Mouse (Mus musculus): ENCODE results near the gene Slc25a26. TPM values are rescaled to one million over a fixed set of nuclear protein-coding genes. Genes with fewer than 3 reads are reported as not detected.

Gene Slc25a26
- polyA plus RNA-seq, 1 experiment from 2014 or later: 8.1 TPM

GRCm38 (mm10) chr6:94648496-94648895 lies 148.4 kb downstream of the Slc25a26 start:
- Histone ChIP-seq H3K9ac (replicated peaks; ENCODE audit: low read depth, low read length) (no peak overlapping the region), H3K27ac (ENCODE audit: low read length) (peak overlapping the region; percentile 83), H3K36me3 (ENCODE audit: control insufficient read depth, insufficient read depth, low read length) (peaks cover 15% of the 10 kb centered on the region), H3K4me3 (ENCODE audit: low read depth, low read length) (no peak overlapping the region), H3K4me1 (ENCODE audit: control insufficient read depth, insufficient read depth, low read length) (peaks cover 47% of the 10 kb centered on the region), H3K4me2 (replicated peaks; ENCODE audit: low read depth, low read length) (no peak overlapping the region), H3K27me3 (ENCODE audit: control insufficient read depth, insufficient read depth, low read length) (no peaks in the 10 kb centered on the region), H3K9me3 (ENCODE audit: control insufficient read depth, low read depth, low read length) (no peaks in the 10 kb centered on the region)
- 43% methylated on average over 4 of the region's 4 CpGs for WGBS
- ATAC-seq (ENCODE audit: insufficient number of reproducible peaks, insufficient read depth, low FRiP score, low read depth): no peak

- Histone ChIP-seq H3K4me1 (ENCODE audit: control insufficient read depth, insufficient read depth, low read length) (peaks cover 47% of the 10 kb centered on the region), H3K9ac (replicated peaks; ENCODE audit: low read depth, low read length) (no peak overlapping the region), H3K4me2 (replicated peaks; ENCODE audit: low read depth, low read length) (no peak overlapping the region), H3K27me3 (ENCODE audit: control insufficient read depth, insufficient read depth, low read length) (no peaks in the 10 kb centered on the region), H3K36me3 (ENCODE audit: control insufficient read depth, insufficient read depth, low read length) (peaks cover 15% of the 10 kb centered on the region), H3K4me3 (ENCODE audit: low read depth, low read length) (no peak overlapping the region), H3K9me3 (ENCODE audit: control insufficient read depth, low read depth, low read length) (no peaks in the 10 kb centered on the region), H3K27ac (ENCODE audit: low read length) (no peak overlapping the region)
- WGBS: 76% methylated on average over 1 of the region's 1 CpGs
- no peak for ATAC-seq (ENCODE audit: insufficient number of reproducible peaks, insufficient read depth, low FRiP score, low read depth)
Observed at GRCm38 (mm10) chr6:94649637-94650036, 149.5 kb downstream of the Slc25a26 start.

GRCm38 (mm10) chr6:94651541-94651940 lies 151.4 kb downstream of the Slc25a26 start:
- WGBS: 64% methylated on average over 17 of the region's 17 CpGs
- Histone ChIP-seq H3K4me3 (ENCODE audit: low read depth, low read length) (no peak overlapping the region), H3K9me3 (ENCODE audit: control insufficient read depth, low read depth, low read length) (no peaks in the 10 kb centered on the region), H3K4me1 (ENCODE audit: control insufficient read depth, insufficient read depth, low read length) (peaks cover 47% of the 10 kb centered on the region), H3K27me3 (ENCODE audit: control insufficient read depth, insufficient read depth, low read length) (no peaks in the 10 kb centered on the region), H3K36me3 (ENCODE audit: control insufficient read depth, insufficient read depth, low read length) (peaks cover 15% of the 10 kb centered on the region; the same call in 1 of the 2 replicates), H3K9ac (replicated peaks; ENCODE audit: low read depth, low read length) (no peak overlapping the region), H3K4me2 (replicated peaks; ENCODE audit: low read depth, low read length) (no peak overlapping the region), H3K27ac (ENCODE audit: low read length) (no peak overlapping the region)
- ATAC-seq (ENCODE audit: insufficient number of reproducible peaks, insufficient read depth, low FRiP score, low read depth): no peak

GRCm38 (mm10) chr6:94652659-94653213 lies 152.6 kb downstream of the Slc25a26 start:
- ATAC-seq (ENCODE audit: insufficient number of reproducible peaks, insufficient read depth, low FRiP score, low read depth): no peak
- 66% methylated on average over 6 of the region's 6 CpGs for WGBS
- H3K27me3 ChIP-seq (ENCODE audit: control insufficient read depth, insufficient read depth, low read length): no peaks in the 10 kb centered on the region
- no peak overlapping the region for H3K4me2 ChIP-seq (replicated peaks; ENCODE audit: low read depth, low read length)
- H3K36me3 ChIP-seq (ENCODE audit: control insufficient read depth, insufficient read depth, low read length): peaks cover 10% of the 10 kb centered on the region; the same call in 1 of the 2 replicates
- H3K9ac ChIP-seq (replicated peaks; ENCODE audit: low read depth, low read length): no peak overlapping the region
- H3K27ac ChIP-seq (ENCODE audit: low read length): no peak overlapping the region
- no peaks in the 10 kb centered on the region for H3K9me3 ChIP-seq (ENCODE audit: control insufficient read depth, low read depth, low read length)
- H3K4me1 ChIP-seq (ENCODE audit: control insufficient read depth, insufficient read depth, low read length): peaks cover 40% of the 10 kb centered on the region
- H3K4me3 ChIP-seq (ENCODE audit: low read depth, low read length): no peak overlapping the region

GRCm38 (mm10) chr6:94653388-94654316 lies 153.5 kb downstream of the Slc25a26 start:
- no peak overlapping the region for H3K4me2 ChIP-seq (replicated peaks; ENCODE audit: low read depth, low read length)
- WGBS: 61% methylated on average over 10 of the region's 10 CpGs
- H3K4me1 ChIP-seq (ENCODE audit: control insufficient read depth, insufficient read depth, low read length): peaks cover 36% of the 10 kb centered on the region
- no peak overlapping the region for H3K9ac ChIP-seq (replicated peaks; ENCODE audit: low read depth, low read length)
- peaks cover 10% of the 10 kb centered on the region; the same call in 1 of the 2 replicates for H3K36me3 ChIP-seq (ENCODE audit: control insufficient read depth, insufficient read depth, low read length)
- H3K27me3 ChIP-seq (ENCODE audit: control insufficient read depth, insufficient read depth, low read length): no peaks in the 10 kb centered on the region
- no peak for ATAC-seq (ENCODE audit: insufficient number of reproducible peaks, insufficient read depth, low FRiP score, low read depth)
- H3K27ac ChIP-seq (ENCODE audit: low read length): no peak overlapping the region
- no peaks in the 10 kb centered on the region for H3K9me3 ChIP-seq (ENCODE audit: control insufficient read depth, low read depth, low read length)
- H3K4me3 ChIP-seq (ENCODE audit: low read depth, low read length): no peak overlapping the region

Small RNA genes within 50 kb of the gene (microRNA-seq; reads per million reads assigned to microRNA genes)
- not detected for gene Mir7041

Other genes with a start within 250 kb of the Slc25a26 start
- gene Magi1, start 216.4 kb upstream of the Slc25a26 start, polyA plus RNA-seq (2014; fragmentation: Nextera tagmentation; extraction: Ambion mirVana): 12.4 and 15.0 TPM in 2 replicates
- 49.3 and 51.7 TPM in 2 replicates for gene Lrig1, start 199.8 kb downstream of the Slc25a26 start, polyA plus RNA-seq (2014; fragmentation: Nextera tagmentation; extraction: Ambion mirVana)